Mouse (Mus musculus) G1E-ER4 (cell line): ENCODE data around the gene RPS10-NUDT3. TPM values are rescaled to one million over a fixed set of nuclear protein-coding genes. Genes with fewer than 3 reads are reported as not detected.

Source experiments
- GATA1 ChIP-seq: IDR thresholded peaks from one replicate; pipeline ENCODE4 v1.8.0; 2012; ENCODE audit warnings: low read length, inconsistent platforms
- polyA plus RNA-seq: library from polyadenylated mRNA; stranded (reverse); fragments of >175 nt; gene quantifications from 2 replicates; pipeline ENCODE4 v1.2.3, GENCODE M21; 2012

RPS10-NUDT3 gene
- polyA plus RNA-seq, 1 experiment: not detected

GRCm38 (mm10) chr17:27557181-27557926, 77.7 kb downstream of the RPS10-NUDT3 start:
- no peak for TF ChIP-seq GATA1

- TF ChIP-seq GATA1: no peak
These were observed 78.6 kb downstream of the RPS10-NUDT3 start, which contains the start of gene Hmga1 for GRCm38 (mm10) chr17:27556315-27557011. Hmga1 (plus strand) TSS chr17:27556497.

GRCm38 (mm10) chr17:27555512-27556172, 79.4 kb downstream of the RPS10-NUDT3 start:
- TF ChIP-seq GATA1: no peak

GRCm38 (mm10) chr17:27555075-27555511, 79.9 kb downstream of the RPS10-NUDT3 start:
- TF ChIP-seq GATA1: no peak

- no peak for TF ChIP-seq GATA1
These were observed 80.7 kb downstream of the RPS10-NUDT3 start for GRCm38 (mm10) chr17:27554062-27554960.

- TF ChIP-seq GATA1: no peak
These were observed 82.5 kb downstream of the RPS10-NUDT3 start for GRCm38 (mm10) chr17:27552215-27553201.

- no peak for TF ChIP-seq GATA1
These were observed 83.6 kb downstream of the RPS10-NUDT3 start for GRCm38 (mm10) chr17:27551393-27551940.

- TF ChIP-seq GATA1: no peak
These were observed 85.8 kb downstream of the RPS10-NUDT3 start for GRCm38 (mm10) chr17:27549234-27549633.

GRCm38 (mm10) chr17:27547253-27547868, 87.7 kb downstream of the RPS10-NUDT3 start:
- no peak for TF ChIP-seq GATA1

GRCm38 (mm10) chr17:27546574-27547085, 88.4 kb downstream of the RPS10-NUDT3 start:
- no peak for TF ChIP-seq GATA1

- no peak for TF ChIP-seq GATA1
These were observed 89.0 kb downstream of the RPS10-NUDT3 start for GRCm38 (mm10) chr17:27545991-27546390.

- TF ChIP-seq GATA1: no peak
These were observed 90.5 kb downstream of the RPS10-NUDT3 start for GRCm38 (mm10) chr17:27544551-27544950.

GRCm38 (mm10) chr17:27541984-27542383, 93.0 kb downstream of the RPS10-NUDT3 start:
- no peak for TF ChIP-seq GATA1
